Mouse (Mus musculus) spleen, postnatal 10 days (tissue): ENCODE data around the gene Clec2i.
"Not testable (repeated sequence)": the region's sequence is repeated elsewhere in the genome, so short reads cannot be mapped to it uniquely, and the experiment has no call there.

Experiments
- DNase-seq, 2 experiments: peaks; one replicate each; pipeline ENCODE4 v3.0.0; 2021 to 2022; ENCODE audit warnings: low spot score in 2 of 2

The Clec2i gene

GRCm38 (mm10) chr6:128854895-128855294 is 32.5 kb upstream of the Clec2i start:
- DNase-seq, result no peak

- DNase-seq, result no peak
Measured at GRCm38 (mm10) chr6:128855477-128855876, 31.9 kb upstream of the Clec2i start.

- peak in 1 of 2 experiments; percentile 60 for DNase-seq
Measured at GRCm38 (mm10) chr6:128856250-128856649, 31.1 kb upstream of the Clec2i start.

GRCm38 (mm10) chr6:128857976-128858375 is 29.4 kb upstream of the Clec2i start:
- DNase-seq, result no peak

- DNase-seq, result no peak
Measured at GRCm38 (mm10) chr6:128868861-128869260, 18.5 kb upstream of the Clec2i start.

GRCm38 (mm10) chr6:128871910-128872610 is 15.3 kb upstream of the Clec2i start:
- DNase-seq, result no peak

- peak; percentile 12 to 45 for DNase-seq
Measured at GRCm38 (mm10) chr6:128888834-128889233, 1.4 kb downstream of the Clec2i start.

GRCm38 (mm10) chr6:128890948-128891355 is 3.6 kb downstream of the Clec2i start, which contains the start of gene BC035044:
Gene BC035044 (minus strand): TSS chr6:128891126.
- DNase-seq, result peak; percentile 20 to 27

- no peak for DNase-seq
Measured at GRCm38 (mm10) chr6:128895404-128896001, 8.1 kb downstream of the Clec2i start.

- DNase-seq, result no peak
Measured at GRCm38 (mm10) chr6:128900044-128900443, 12.7 kb downstream of the Clec2i start.

GRCm38 (mm10) chr6:128900796-128901552 is 13.6 kb downstream of the Clec2i start:
- not testable (repeated sequence) for DNase-seq

GRCm38 (mm10) chr6:128913598-128914254 is 26.3 kb downstream of the Clec2i start:
- DNase-seq, result no peak

- no peak for DNase-seq
Measured at GRCm38 (mm10) chr6:128917322-128917721, 29.9 kb downstream of the Clec2i start.

- DNase-seq, result no peak
Measured at GRCm38 (mm10) chr6:128933050-128933449, 45.7 kb downstream of the Clec2i start.

- not testable (repeated sequence) for DNase-seq
Measured at GRCm38 (mm10) chr6:128934081-128934480, 46.7 kb downstream of the Clec2i start, which contains the start of gene Clec2g. Gene Clec2g (plus strand): TSS chr6:128934381.

GRCm38 (mm10) chr6:128935889-128936665 is 48.7 kb downstream of the Clec2i start:
- not testable (repeated sequence) for DNase-seq

GRCm38 (mm10) chr6:128941646-128942421 is 54.4 kb downstream of the Clec2i start:
- no peak for DNase-seq

GRCm38 (mm10) chr6:128945564-128945963 is 58.2 kb downstream of the Clec2i start:
- DNase-seq, result no peak
